Mouse (Mus musculus): ENCODE data around the gene Gm45062.

Gm45062 gene

GRCm38 (mm10) chr6:8259004-8259666, at the start of gene Gm45062, which contains the start of the genes Rpa3 and Umad1:
TSS of gene Gm45062 (plus strand) at chr6:8259450.
TSS of gene Rpa3 (minus strand) at chr6:8259173.
TSS of gene Umad1 (plus strand) at chr6:8259288.
- ATAC-seq (ENCODE audit: low TSS enrichment), result peak; percentile 98

- no peak for ATAC-seq (ENCODE audit: low TSS enrichment)
Measured at GRCm38 (mm10) chr6:8209866-8210186, 49.4 kb upstream of the Gm45062 start.

- no peak for ATAC-seq (ENCODE audit: low TSS enrichment)
Measured at GRCm38 (mm10) chr6:8210661-8211060, 48.6 kb upstream of the Gm45062 start.

GRCm38 (mm10) chr6:8227035-8227434, 32.2 kb upstream of the Gm45062 start:
- ATAC-seq (ENCODE audit: low TSS enrichment), result peak; percentile 72

- ATAC-seq (ENCODE audit: low TSS enrichment), result peak; percentile 83
Measured at GRCm38 (mm10) chr6:8228596-8228995, 30.7 kb upstream of the Gm45062 start.

GRCm38 (mm10) chr6:8258316-8258715, 934 bp upstream of the Gm45062 start:
- no peak for ATAC-seq (ENCODE audit: low TSS enrichment)

- peak; percentile 60 for ATAC-seq (ENCODE audit: low TSS enrichment)
Measured at GRCm38 (mm10) chr6:8259667-8260044, 406 bp downstream of the Gm45062 start.

- ATAC-seq (ENCODE audit: low TSS enrichment), result no peak
Measured at GRCm38 (mm10) chr6:8271047-8271446, 11.8 kb downstream of the Gm45062 start.

- ATAC-seq (ENCODE audit: low TSS enrichment), result peak; percentile 38
Measured at GRCm38 (mm10) chr6:8274387-8275054, 15.3 kb downstream of the Gm45062 start.

- peak; percentile 95 for ATAC-seq (ENCODE audit: low TSS enrichment)
Measured at GRCm38 (mm10) chr6:8275098-8275497, 15.8 kb downstream of the Gm45062 start.

GRCm38 (mm10) chr6:8276431-8276830, 17.2 kb downstream of the Gm45062 start:
- ATAC-seq (ENCODE audit: low TSS enrichment), result no peak

- no peak for ATAC-seq (ENCODE audit: low TSS enrichment)
Measured at GRCm38 (mm10) chr6:8278426-8279002, 19.3 kb downstream of the Gm45062 start.

- no peak for ATAC-seq (ENCODE audit: low TSS enrichment)
Measured at GRCm38 (mm10) chr6:8283255-8283654, 24.0 kb downstream of the Gm45062 start.

- ATAC-seq (ENCODE audit: low TSS enrichment), result no peak
Measured at GRCm38 (mm10) chr6:8285401-8285960, 26.2 kb downstream of the Gm45062 start.

GRCm38 (mm10) chr6:8286146-8286545, 26.9 kb downstream of the Gm45062 start:
- ATAC-seq (ENCODE audit: low TSS enrichment), result no peak

GRCm38 (mm10) chr6:8288755-8289580, 29.7 kb downstream of the Gm45062 start:
- peak; percentile 74 for ATAC-seq (ENCODE audit: low TSS enrichment)

- no peak for ATAC-seq (ENCODE audit: low TSS enrichment)
Measured at GRCm38 (mm10) chr6:8294048-8294784, 35.0 kb downstream of the Gm45062 start.

- peak; percentile 74 for ATAC-seq (ENCODE audit: low TSS enrichment)
Measured at GRCm38 (mm10) chr6:8299066-8299863, 40.0 kb downstream of the Gm45062 start.

GRCm38 (mm10) chr6:8307878-8308775, 48.9 kb downstream of the Gm45062 start:
- no peak for ATAC-seq (ENCODE audit: low TSS enrichment)

Measured in frontal cortex, adult (tissue).